In genomic region chr6:35746034-35746433, GRCm38 (mm10) we compare ENCODE assay signal across 16 mouse cellular contexts.
"Had no signal": no experiment of that assay in that cellular context is flagged by ENCODE, and none has a peak within 500 bp of the region (broad histone marks: within the 10 kb centered on the region; RNA-seq: fewer than 3 reads in every experiment).

No protein-coding gene starts in this region.

- DNase-seq: kidney, adult 2 months; kidney, postnatal 14 days; kidney, postnatal 4 days; layer of hippocampus, postnatal 36 days; liver, embryonic 13.5 days; lung, embryonic 14.5 days; midbrain, embryonic 14.5 days; thymus, adult 18-20 months; thymus, postnatal 36 days had no signal

- H3K9ac ChIP-seq: intestine, embryonic 15.5 days; liver, embryonic 13.5 days; lung, embryonic 14.5 days; stomach, embryonic 15.5 days had no signal

- H3K36me3 ChIP-seq: intestine, embryonic 15.5 days; liver, embryonic 13.5 days; stomach, embryonic 15.5 days had no signal

- H3K27ac ChIP-seq: intestine, embryonic 15.5 days; left cerebral cortex, adult 2 months; liver, embryonic 13.5 days; macrophage; stomach, embryonic 15.5 days had no signal

- H3K27me3 ChIP-seq: intestine, embryonic 15.5 days; liver, embryonic 13.5 days; megakaryocyte, embryonic 14.5 days; stomach, embryonic 15.5 days had no signal

- ATAC-seq: intestine, embryonic 15.5 days; lung, postnatal 0 days had no signal

- H3K9me3 ChIP-seq: intestine, embryonic 15.5 days; liver, embryonic 13.5 days; megakaryocyte, embryonic 14.5 days; stomach, embryonic 15.5 days had no signal

- H3K4me3 ChIP-seq: intestine, embryonic 15.5 days; left cerebral cortex, adult 2 months; liver, embryonic 13.5 days; megakaryocyte, embryonic 14.5 days; stomach, embryonic 15.5 days had no signal

- H3K4me2 ChIP-seq: intestine, embryonic 15.5 days; liver, embryonic 13.5 days; lung, embryonic 14.5 days; midbrain, embryonic 11.5 days; stomach, embryonic 15.5 days had no signal

- H3K4me1 ChIP-seq: intestine, embryonic 15.5 days; liver, embryonic 13.5 days; megakaryocyte, embryonic 14.5 days; stomach, embryonic 15.5 days had no signal
